Mouse (Mus musculus): ENCODE results near the gene Pa2g4.
"Not testable (repeated sequence)": the region's sequence is repeated elsewhere in the genome, so short reads cannot be mapped to it uniquely, and the experiment has no call there.

The Pa2g4 gene

GRCm38 (mm10) chr10:128565788-128566531 lies at the start of gene Pa2g4:
Pa2g4 (minus strand) TSS chr10:128565987.
- peaks cover 56% of the 10 kb centered on the region for H3K36me3 ChIP-seq (ENCODE audit: insufficient read depth, low read length)
- TF ChIP-seq NANOG (IDR thresholded peaks at IDR 0.05; ENCODE audit: borderline replicate concordance, low read length): no peak
- TF ChIP-seq CTCF (conservative IDR thresholded peaks at IDR 0.05; ENCODE audit: low read length): no peak
- TF ChIP-seq POU5F1 (IDR thresholded peaks at IDR 0.05; ENCODE audit: borderline replicate concordance, low read length): no peak

GRCm38 (mm10) chr10:128614934-128615333 lies 49.1 kb upstream of the Pa2g4 start:
- no peaks in the 10 kb centered on the region for H3K36me3 ChIP-seq (ENCODE audit: insufficient read depth, low read length)
- H3K4me1 ChIP-seq (replicated peaks; ENCODE audit: low read depth, low read length): 0 out of 2 replicates have a peak, but pooled peaks cover 2% of the 10 kb centered on the region
- H3K4me3 ChIP-seq (replicated peaks; ENCODE audit: low read length): no peak overlapping the region
- peaks cover 8% of the 10 kb centered on the region for H3K27me3 ChIP-seq (ENCODE audit: insufficient read depth, low read length)
- H3K9me3 ChIP-seq (ENCODE audit: low read length): no peaks in the 10 kb centered on the region
- TF ChIP-seq NANOG (IDR thresholded peaks at IDR 0.05; ENCODE audit: borderline replicate concordance, low read length) (no peak), POU5F1 (IDR thresholded peaks at IDR 0.05; ENCODE audit: borderline replicate concordance, low read length) (no peak), CTCF (conservative IDR thresholded peaks at IDR 0.05; ENCODE audit: low read length) (peak; percentile 44)

More at GRCm38 (mm10) chr10:128565788-128566531, at the start of gene Pa2g4:
- H3K4me3 ChIP-seq (replicated peaks; ENCODE audit: low read length): peak within 1 kb of the TSS; percentile 100
- H3K9me3 ChIP-seq (ENCODE audit: low read length): no peaks in the 10 kb centered on the region
- peaks cover 6% of the 10 kb centered on the region for H3K27me3 ChIP-seq (ENCODE audit: insufficient read depth, low read length)
- H3K4me1 ChIP-seq (replicated peaks; ENCODE audit: low read depth, low read length): peaks cover 58% of the 10 kb centered on the region

GRCm38 (mm10) chr10:128613820-128614219 lies 48.0 kb upstream of the Pa2g4 start:
- H3K9me3 ChIP-seq (ENCODE audit: low read length); H3K4me3 ChIP-seq (replicated peaks; ENCODE audit: low read length); H3K4me1 ChIP-seq (replicated peaks; ENCODE audit: low read depth, low read length); H3K36me3 ChIP-seq (ENCODE audit: insufficient read depth, low read length); H3K27me3 ChIP-seq (ENCODE audit: insufficient read depth, low read length): not testable (repeated sequence)

GRCm38 (mm10) chr10:128613154-128613440 lies 47.3 kb upstream of the Pa2g4 start:
- no peaks in the 10 kb centered on the region for H3K36me3 ChIP-seq (ENCODE audit: insufficient read depth, low read length)
- TF ChIP-seq CTCF (conservative IDR thresholded peaks at IDR 0.05; ENCODE audit: low read length): no peak
- no peak for TF ChIP-seq POU5F1 (IDR thresholded peaks at IDR 0.05; ENCODE audit: borderline replicate concordance, low read length)
- TF ChIP-seq NANOG (IDR thresholded peaks at IDR 0.05; ENCODE audit: borderline replicate concordance, low read length): no peak
- no peaks in the 10 kb centered on the region for H3K9me3 ChIP-seq (ENCODE audit: low read length)
- H3K27me3 ChIP-seq (ENCODE audit: insufficient read depth, low read length): peaks cover 8% of the 10 kb centered on the region
- peaks cover 2% of the 10 kb centered on the region; the same call in 1 of the 2 replicates for H3K4me1 ChIP-seq (replicated peaks; ENCODE audit: low read depth, low read length)
- H3K4me3 ChIP-seq (replicated peaks; ENCODE audit: low read length): no peak overlapping the region

GRCm38 (mm10) chr10:128612433-128613153 lies 46.8 kb upstream of the Pa2g4 start:
- Histone ChIP-seq H3K4me1 (replicated peaks; ENCODE audit: low read depth, low read length) (peaks cover 2% of the 10 kb centered on the region; the same call in 1 of the 2 replicates), H3K9me3 (ENCODE audit: low read length) (no peaks in the 10 kb centered on the region), H3K4me3 (replicated peaks; ENCODE audit: low read length) (no peak overlapping the region), H3K27me3 (ENCODE audit: insufficient read depth, low read length) (peaks cover 8% of the 10 kb centered on the region), H3K36me3 (ENCODE audit: insufficient read depth, low read length) (no peaks in the 10 kb centered on the region)
- TF ChIP-seq POU5F1 (IDR thresholded peaks at IDR 0.05; ENCODE audit: borderline replicate concordance, low read length) (no peak), CTCF (conservative IDR thresholded peaks at IDR 0.05; ENCODE audit: low read length) (peak; percentile 92)

- peaks cover 41% of the 10 kb centered on the region for H3K4me1 ChIP-seq (replicated peaks; ENCODE audit: low read depth, low read length)
- no peak for TF ChIP-seq NANOG (IDR thresholded peaks at IDR 0.05; ENCODE audit: borderline replicate concordance, low read length)
- TF ChIP-seq POU5F1 (IDR thresholded peaks at IDR 0.05; ENCODE audit: borderline replicate concordance, low read length): no peak
- no peak for TF ChIP-seq CTCF (conservative IDR thresholded peaks at IDR 0.05; ENCODE audit: low read length)
- no peaks in the 10 kb centered on the region for H3K36me3 ChIP-seq (ENCODE audit: insufficient read depth, low read length)
- no peak overlapping the region for H3K4me3 ChIP-seq (replicated peaks; ENCODE audit: low read length)
- H3K9me3 ChIP-seq (ENCODE audit: low read length): no peaks in the 10 kb centered on the region
- no peaks in the 10 kb centered on the region for H3K27me3 ChIP-seq (ENCODE audit: insufficient read depth, low read length)
Measured at GRCm38 (mm10) chr10:128606483-128606882, 40.7 kb upstream of the Pa2g4 start.

- peaks cover 49% of the 10 kb centered on the region for H3K4me1 ChIP-seq (replicated peaks; ENCODE audit: low read depth, low read length)
- H3K27me3 ChIP-seq (ENCODE audit: insufficient read depth, low read length): no peaks in the 10 kb centered on the region
- H3K9me3 ChIP-seq (ENCODE audit: low read length): no peaks in the 10 kb centered on the region
- no peak overlapping the region for H3K4me3 ChIP-seq (replicated peaks; ENCODE audit: low read length)
- TF ChIP-seq CTCF (conservative IDR thresholded peaks at IDR 0.05; ENCODE audit: low read length): no peak
- TF ChIP-seq POU5F1 (IDR thresholded peaks at IDR 0.05; ENCODE audit: borderline replicate concordance, low read length): no peak
- TF ChIP-seq NANOG (IDR thresholded peaks at IDR 0.05; ENCODE audit: borderline replicate concordance, low read length): no peak
- no peaks in the 10 kb centered on the region for H3K36me3 ChIP-seq (ENCODE audit: insufficient read depth, low read length)
Measured at GRCm38 (mm10) chr10:128602470-128603128, 36.8 kb upstream of the Pa2g4 start.

GRCm38 (mm10) chr10:128601499-128601898 lies 35.7 kb upstream of the Pa2g4 start:
- TF ChIP-seq NANOG (IDR thresholded peaks at IDR 0.05; ENCODE audit: borderline replicate concordance, low read length): no peak
- no peak for TF ChIP-seq CTCF (conservative IDR thresholded peaks at IDR 0.05; ENCODE audit: low read length)
- TF ChIP-seq POU5F1 (IDR thresholded peaks at IDR 0.05; ENCODE audit: borderline replicate concordance, low read length): no peak

More at GRCm38 (mm10) chr10:128601499-128601898, 35.7 kb upstream of the Pa2g4 start:
- peaks cover 47% of the 10 kb centered on the region for H3K4me1 ChIP-seq (replicated peaks; ENCODE audit: low read depth, low read length)
- no peaks in the 10 kb centered on the region for H3K27me3 ChIP-seq (ENCODE audit: insufficient read depth, low read length)
- H3K9me3 ChIP-seq (ENCODE audit: low read length): no peaks in the 10 kb centered on the region
- H3K4me3 ChIP-seq (replicated peaks; ENCODE audit: low read length): no peak overlapping the region
- no peaks in the 10 kb centered on the region for H3K36me3 ChIP-seq (ENCODE audit: insufficient read depth, low read length)
